Mouse (Mus musculus) left cerebral cortex, adult 2 months (tissue): ENCODE results near the gene Majin. TPM values are rescaled to one million over a fixed set of nuclear protein-coding genes. Genes with fewer than 3 reads are reported as not detected.

Experiments
- DNase-seq, 2 experiments: peaks; one replicate each; pipeline ENCODE4 v3.0.0; 2021 to 2022; ENCODE audit warnings: low spot score in 2 of 2, mixed read lengths in 1 of 2; ENCODE audit errors: extremely low spot score in 1 of 2
- H3K27ac ChIP-seq: fragments of 200-600 bp; 2 replicates; pipeline ENCODE4 v1.8.1; 2022
- H3K4me3 ChIP-seq: fragments of 200-600 bp; 2 replicates; pipeline ENCODE4 v1.8.1; 2022
- CTCF ChIP-seq: fragments of 200-600 bp; IDR thresholded peaks from 2 replicates; pipeline ENCODE4 v1.8.1; 2022; ENCODE audit warnings: antibody characterized with exemption, mild to moderate bottlenecking, moderate library complexity
- intact Hi-C: fragments of 180-260 bp; cut with DNase I; formaldehyde crosslinking; loops from one replicate; pipeline ENCODE4 v1.15.1; 2025
- microRNA-seq, 2 experiments: library from miRNA; unstranded; fragments of <30 nt; microRNA quantifications; one replicate each; pipeline ENCODE4 v1.2.0; 2021
- total RNA-seq, 2 experiments: library from RNA; stranded (reverse); gene quantifications; 2 replicates each; pipeline ENCODE4 v1.2.3; 2021

Gene Majin
- total RNA-seq, 2 experiments from 2014 or later: not detected

GRCm38 (mm10) chr19:6265727-6266182 is 81.6 kb downstream of the Majin start:
- H3K27ac ChIP-seq: no peak overlapping the region
- intact Hi-C loops: no loop called here
- no peak overlapping the region for H3K4me3 ChIP-seq
- TF ChIP-seq CTCF: peak; percentile 30
- DNase-seq: no peak

- no peak for DNase-seq
- intact Hi-C loops: loop anchor here (1.0 to 2.0 kb wide), 2 partner anchors 38 to 63 kb away; no protein-coding TSS in a partner anchor
- TF ChIP-seq CTCF: no peak
- H3K4me3 ChIP-seq: no peak overlapping the region
- H3K27ac ChIP-seq: no peak overlapping the region
Observed at GRCm38 (mm10) chr19:6267306-6268169, 83.3 kb downstream of the Majin start.

- H3K27ac ChIP-seq: no peak overlapping the region
- no peak overlapping the region for H3K4me3 ChIP-seq
- intact Hi-C loops: loop anchor here (1.0 to 2.0 kb wide), 2 partner anchors 37 to 63 kb away; no protein-coding TSS in a partner anchor
- DNase-seq: peak; percentile 76 to 84
- TF ChIP-seq CTCF: peak; percentile 95
Observed at GRCm38 (mm10) chr19:6268170-6268528, 84.0 kb downstream of the Majin start.

GRCm38 (mm10) chr19:6268670-6269132 is 84.5 kb downstream of the Majin start:
- intact Hi-C loops: loop anchor here (1.0 to 2.0 kb wide), 2 partner anchors 37 to 62 kb away; no protein-coding TSS in a partner anchor
- no peak for DNase-seq
- TF ChIP-seq CTCF: no peak
- Histone ChIP-seq H3K27ac (no peak overlapping the region), H3K4me3 (no peak overlapping the region)

- Histone ChIP-seq H3K27ac (no peak overlapping the region), H3K4me3 (no peak overlapping the region)
- no peak for DNase-seq
- TF ChIP-seq CTCF: no peak
- intact Hi-C loops: loop anchor here (2.0 kb wide), 1 partner anchor 61 kb away; no protein-coding TSS in a partner anchor
Observed at GRCm38 (mm10) chr19:6269798-6270475, 85.7 kb downstream of the Majin start.

- intact Hi-C loops: no loop called here
- Histone ChIP-seq H3K27ac (no peak overlapping the region), H3K4me3 (no peak overlapping the region)
- no peak for DNase-seq
- TF ChIP-seq CTCF: no peak
Observed at GRCm38 (mm10) chr19:6270661-6271060, 86.5 kb downstream of the Majin start.

- intact Hi-C loops: no loop called here
- TF ChIP-seq CTCF: no peak
- no peak overlapping the region for H3K27ac ChIP-seq
- DNase-seq: no peak
- no peak overlapping the region for H3K4me3 ChIP-seq
Observed at GRCm38 (mm10) chr19:6271206-6271605, 87.0 kb downstream of the Majin start.

GRCm38 (mm10) chr19:6272053-6272452 is 87.9 kb downstream of the Majin start:
- intact Hi-C loops: no loop called here
- no peak overlapping the region for H3K27ac ChIP-seq
- TF ChIP-seq CTCF: no peak
- no peak overlapping the region for H3K4me3 ChIP-seq
- DNase-seq: no peak

GRCm38 (mm10) chr19:6272738-6273137 is 88.5 kb downstream of the Majin start:
- no peak for TF ChIP-seq CTCF
- Histone ChIP-seq H3K27ac (no peak overlapping the region), H3K4me3 (no peak overlapping the region)
- no peak for DNase-seq
- intact Hi-C loops: no loop called here

- intact Hi-C loops: no loop called here
- no peak for TF ChIP-seq CTCF
- no peak for DNase-seq
- Histone ChIP-seq H3K27ac (no peak overlapping the region), H3K4me3 (no peak overlapping the region)
Observed at GRCm38 (mm10) chr19:6273592-6273991, 89.4 kb downstream of the Majin start.

Small RNA genes within 50 kb of the gene (microRNA-seq; reads per million reads assigned to microRNA genes)
- gene Mir192: 9.0 to 10.5 reads per million in 2 experiments
- gene Mir194-2: 10.2 to 12.9 reads per million in 2 experiments

Other genes starting within 250 kb of the Majin start
- gene Pola2, start 220.2 kb upstream of the Majin start, total RNA-seq: 1 to 10 TPM; 5.0 to 6.4 TPM
- gene Slc22a20, start 198.2 kb upstream of the Majin start, total RNA-seq: not detected
- gene Capn1, start 168.5 kb upstream of the Majin start, total RNA-seq: 10 to 100 TPM; 20.8 to 23.1 TPM
- gene Syvn1, start 137.8 kb upstream of the Majin start, total RNA-seq: 10 to 100 TPM; 45.7 to 45.8 TPM
- gene Mrpl49, start 126.6 kb upstream of the Majin start, total RNA-seq: 10 to 100 TPM; 40.9 to 41.3 TPM
- 100 to 1,000 TPM; 663 to 678 TPM for gene Fau, start 126.5 kb upstream of the Majin start, total RNA-seq
- 10 to 100 TPM; 33.9 to 39.1 TPM for gene Znhit2, start 123.2 kb upstream of the Majin start, total RNA-seq
- 10 to 100 TPM; 26.9 to 30.4 TPM for gene Tm7sf2, start 116.0 kb upstream of the Majin start, total RNA-seq
- 100 to 1,000 TPM in 1 of 2 experiments, 10 to 100 TPM in 1; 85.3 to 101 TPM for gene Vps51, start 107.2 kb upstream of the Majin start, total RNA-seq
- gene Tmem262, start 104.4 kb upstream of the Majin start, total RNA-seq: not detected
- gene Gm28374, start 102.1 kb upstream of the Majin start, total RNA-seq: under 1 TPM in 1 of 2 experiments, not detected in 1; 0.54 TPM
- 10 to 100 TPM; 41.8 to 45.8 TPM for gene Zfpl1, start 99.4 kb upstream of the Majin start, total RNA-seq
- not detected for gene Cdca5, start 99.4 kb upstream of the Majin start, total RNA-seq
- not detected for gene AC131692.1, start 90.0 kb upstream of the Majin start, total RNA-seq
- gene Naaladl1, start 78.6 kb upstream of the Majin start, total RNA-seq: not detected
- gene Sac3d1, start 65.7 kb upstream of the Majin start, total RNA-seq: 10 to 100 TPM; 19.3 to 22.4 TPM
- 10 to 100 TPM; 41.9 to 43.1 TPM for gene Snx15, start 56.1 kb upstream of the Majin start, total RNA-seq
- gene Batf2, start 43.4 kb upstream of the Majin start, total RNA-seq: under 1 TPM; 0.26 to 0.84 TPM
- gene Arl2, start 42.8 kb upstream of the Majin start, total RNA-seq: 10 to 100 TPM; 74.2 to 82.3 TPM
- gene Gpha2, start 42.0 kb downstream of the Majin start, total RNA-seq: not detected
- gene Ppp2r5b, start 51.5 kb downstream of the Majin start, total RNA-seq: 100 to 1,000 TPM; 149 to 158 TPM
- gene Atg2a, start 57.3 kb downstream of the Majin start, total RNA-seq: 10 to 100 TPM; 37.4 to 40.1 TPM
- 10 to 100 TPM; 36.4 to 43.5 TPM for gene Ehd1, start 92.3 kb downstream of the Majin start, total RNA-seq
- gene Cdc42bpg, start 122.1 kb downstream of the Majin start, total RNA-seq: 1 to 10 TPM; 3.4 to 4.1 TPM
- 10 to 100 TPM; 64.7 to 72.5 TPM for gene Men1, start 150.6 kb downstream of the Majin start, total RNA-seq
- gene Map4k2, start 156.7 kb downstream of the Majin start, total RNA-seq: 100 to 1,000 TPM in 1 of 2 experiments, 10 to 100 TPM in 1; 94.9 to 108 TPM
- gene Sf1, start 179.3 kb downstream of the Majin start, total RNA-seq: 100 to 1,000 TPM; 208 to 212 TPM
- gene Pygm, start 200.0 kb downstream of the Majin start, total RNA-seq: 10 to 100 TPM; 28.4 to 32.7 TPM
- 10 to 100 TPM; 61.1 to 72.2 TPM for gene Rasgrp2, start 215.0 kb downstream of the Majin start, total RNA-seq
- 100 to 1,000 TPM; 618 to 620 TPM for gene Nrxn2, start 234.3 kb downstream of the Majin start, total RNA-seq